Mouse (Mus musculus): ENCODE data around the gene Rpgrip1l. TPM values are rescaled to one million over a fixed set of nuclear protein-coding genes. Genes with fewer than 3 reads are reported as not detected.

Gene Rpgrip1l
- polyA plus RNA-seq, 1 experiment from 2014 or later, result 10.4 TPM

DNA sequence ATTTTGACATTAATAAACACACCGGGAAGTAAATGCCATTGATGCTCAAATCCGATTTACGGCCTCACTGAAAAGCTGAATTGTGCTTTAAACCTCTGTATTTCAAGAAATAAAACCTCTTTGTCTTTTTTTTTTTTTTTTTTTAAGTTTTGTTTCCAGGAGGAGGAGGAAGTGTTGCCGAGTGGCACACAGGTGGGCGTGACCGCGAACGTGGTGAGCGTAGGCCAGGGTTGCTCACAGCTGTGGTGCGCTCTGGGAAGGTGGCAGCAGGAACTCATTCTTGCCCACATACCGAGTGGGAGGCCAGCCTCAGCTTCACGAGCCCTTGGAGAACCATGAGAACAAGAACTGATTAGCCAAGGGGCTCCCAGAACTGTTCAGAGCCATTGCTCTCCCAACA is 126.7 kb downstream of the Rpgrip1l start:
- peaks cover 25% of the 10 kb centered on the region for H3K27me3 ChIP-seq (ENCODE audit: low read depth, poor library complexity, severe bottlenecking)
- 88% methylated on average over 12 of the region's 12 CpGs for WGBS

GRCm38 (mm10) chr8:91177708-91178107 is 135.4 kb downstream of the Rpgrip1l start:
- DNase-seq (ENCODE audit: low spot score), result no peak
- Histone ChIP-seq H3K27me3 (ENCODE audit: low read depth, poor library complexity, severe bottlenecking) (no peaks in the 10 kb centered on the region), H3K4me3 (no peak overlapping the region), H3K4me1 (no peaks in the 10 kb centered on the region), H3K9me3 (replicated peaks) (no peaks in the 10 kb centered on the region), H3K36me3 (no peaks in the 10 kb centered on the region), H3K27ac (replicated peaks) (no peak overlapping the region)
- WGBS, result 50% methylated on average over 1 of the region's 1 CpGs

More for the DNA sequence above, 126.7 kb downstream of the Rpgrip1l start:
- Histone ChIP-seq H3K4me1 (peaks cover 7% of the 10 kb centered on the region), H3K27ac (replicated peaks) (no peak overlapping the region), H3K4me3 (no peak overlapping the region), H3K9me3 (replicated peaks) (peaks cover 11% of the 10 kb centered on the region), H3K36me3 (no peaks in the 10 kb centered on the region)
- no peak for DNase-seq (ENCODE audit: low spot score)

GRCm38 (mm10) chr8:91176176-91176575 is 136.9 kb downstream of the Rpgrip1l start:
- H3K27me3 ChIP-seq (ENCODE audit: low read depth, poor library complexity, severe bottlenecking), result no peaks in the 10 kb centered on the region; the same call in 1 of the 2 replicates
- H3K4me3 ChIP-seq, result no peak overlapping the region
- no peak for DNase-seq (ENCODE audit: low spot score)
- no peaks in the 10 kb centered on the region for H3K9me3 ChIP-seq (replicated peaks)
- no peaks in the 10 kb centered on the region for H3K36me3 ChIP-seq
- no peak overlapping the region for H3K27ac ChIP-seq (replicated peaks)
- peaks cover 10% of the 10 kb centered on the region for H3K4me1 ChIP-seq
- WGBS, result 81% methylated on average over 14 of the region's 14 CpGs

GRCm38 (mm10) chr8:91171605-91172004 is 141.5 kb downstream of the Rpgrip1l start:
- Histone ChIP-seq H3K27me3 (ENCODE audit: low read depth, poor library complexity, severe bottlenecking) (no peaks in the 10 kb centered on the region; the same call in 1 of the 2 replicates), H3K9me3 (replicated peaks) (no peaks in the 10 kb centered on the region), H3K27ac (replicated peaks) (peak overlapping the region; percentile 69), H3K4me1 (peaks cover 25% of the 10 kb centered on the region), H3K4me3 (no peak overlapping the region), H3K36me3 (no peaks in the 10 kb centered on the region)
- no peak for DNase-seq (ENCODE audit: low spot score)
- 76% methylated on average over 13 of the region's 13 CpGs for WGBS

- no peaks in the 10 kb centered on the region for H3K9me3 ChIP-seq (replicated peaks)
- no peaks in the 10 kb centered on the region for H3K36me3 ChIP-seq
- 53% methylated on average over 14 of the region's 14 CpGs for WGBS
- H3K27me3 ChIP-seq (ENCODE audit: low read depth, poor library complexity, severe bottlenecking), result no peaks in the 10 kb centered on the region; the same call in 1 of the 2 replicates
- peak; percentile 50 for DNase-seq (ENCODE audit: low spot score)
- H3K27ac ChIP-seq (replicated peaks), result 0 out of 2 replicates have a peak overlapping the region, but pooled peaks have one; percentile 69
- H3K4me1 ChIP-seq, result peaks cover 25% of the 10 kb centered on the region
- peak overlapping the region; percentile 23; the same call in 1 of the 2 replicates for H3K4me3 ChIP-seq
Observed at GRCm38 (mm10) chr8:91170914-91171313, 142.1 kb downstream of the Rpgrip1l start.

- Histone ChIP-seq H3K27ac (replicated peaks) (peak overlapping the region; percentile 67), H3K36me3 (no peaks in the 10 kb centered on the region), H3K4me1 (peaks cover 25% of the 10 kb centered on the region), H3K4me3 (no peak overlapping the region), H3K9me3 (replicated peaks) (no peaks in the 10 kb centered on the region; the same call in 1 of the 2 replicates), H3K27me3 (ENCODE audit: low read depth, poor library complexity, severe bottlenecking) (no peaks in the 10 kb centered on the region; the same call in 1 of the 2 replicates)
- 85% methylated on average over 6 of the region's 6 CpGs for WGBS
- no peak for DNase-seq (ENCODE audit: low spot score)
Observed at GRCm38 (mm10) chr8:91170152-91170551, 142.9 kb downstream of the Rpgrip1l start.

Other genes starting within 250 kb of the Rpgrip1l start
- gene Rbl2, start 243.2 kb downstream of the Rpgrip1l start, polyA plus RNA-seq (2016; fragmentation: Nextera tagmentation; extraction: Ambion mirVana), result 9.3 and 10.2 TPM in 2 replicates
- gene Aktip, start 113.3 kb downstream of the Rpgrip1l start, polyA plus RNA-seq (2016; fragmentation: Nextera tagmentation; extraction: Ambion mirVana), result 79.2 and 92.9 TPM in 2 replicates
- 91.3 and 105 TPM in 2 replicates for gene Fto, start 263 bp upstream of the Rpgrip1l start, polyA plus RNA-seq (2016; fragmentation: Nextera tagmentation; extraction: Ambion mirVana)

All from midbrain, embryonic 10.5 days (tissue).